ENCODE assay signal across 19 mouse cellular contexts in the genomic region with DNA sequence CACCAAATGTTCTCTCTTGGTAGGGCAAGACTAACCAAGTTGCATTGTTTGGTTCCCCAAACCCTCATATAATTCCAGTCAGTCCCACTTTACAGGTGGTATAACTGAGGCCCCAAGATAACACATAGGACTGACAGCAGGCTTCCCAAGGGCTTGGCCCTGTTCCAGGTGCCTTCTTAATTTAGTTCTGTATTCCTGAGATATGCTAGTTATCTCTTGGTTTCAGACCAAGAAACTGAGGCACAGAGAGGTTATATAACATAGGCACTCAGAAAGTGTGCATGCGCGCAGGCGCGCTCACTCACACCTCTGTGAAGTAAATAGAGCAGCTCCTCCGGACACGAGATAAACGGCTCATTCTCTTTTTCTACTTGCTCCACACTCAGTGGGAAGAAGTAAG.
"Had no signal": no experiment of that assay in that cellular context is flagged by ENCODE, and none has a peak within 500 bp of the region (broad histone marks: within the 10 kb centered on the region; RNA-seq: fewer than 3 reads in every experiment).

No protein-coding gene starts in this region.

- H3K27me3 ChIP-seq: kidney, embryonic 15.5 days; midbrain, embryonic 15.5 days; neural tube, embryonic 12.5 days; neural tube, embryonic 15.5 days had no signal

- H3K4me3 ChIP-seq: kidney, embryonic 15.5 days; left cerebral cortex, adult 2 months; liver, embryonic 13.5 days; midbrain, embryonic 12.5 days; midbrain, embryonic 15.5 days; neural tube, embryonic 12.5 days; neural tube, embryonic 15.5 days had no signal

- DNase-seq: kidney, postnatal 10 days; kidney, postnatal 36 days; layer of hippocampus, postnatal 36 days; liver, embryonic 13.5 days; lung, adult 2 months; lung, postnatal 14 days; lung, postnatal 4 days; right cerebral cortex, adult 18-20 months; right cerebral cortex, postnatal 14 days; right cerebral cortex, postnatal 4 days; thymus, adult 18-20 months; thymus, postnatal 36 days had no signal

- H3K4me2 ChIP-seq: kidney, embryonic 15.5 days; liver, embryonic 13.5 days; midbrain, embryonic 12.5 days; midbrain, embryonic 15.5 days; neural tube, embryonic 12.5 days; neural tube, embryonic 15.5 days had no signal

- H3K9ac ChIP-seq: kidney, embryonic 15.5 days; liver, embryonic 13.5 days; midbrain, embryonic 12.5 days; midbrain, embryonic 15.5 days; neural tube, embryonic 12.5 days; neural tube, embryonic 15.5 days had no signal

- H3K9me3 ChIP-seq: kidney, embryonic 15.5 days; liver, embryonic 13.5 days; midbrain, embryonic 12.5 days; midbrain, embryonic 15.5 days; neural tube, embryonic 12.5 days; neural tube, embryonic 15.5 days had no signal

- H3K36me3 ChIP-seq: liver, embryonic 13.5 days; midbrain, embryonic 15.5 days had no signal

- H3K27ac ChIP-seq: kidney, embryonic 15.5 days; left cerebral cortex, adult 2 months; liver, embryonic 13.5 days; midbrain, embryonic 12.5 days; midbrain, embryonic 15.5 days; neural tube, embryonic 12.5 days; neural tube, embryonic 15.5 days; stomach, postnatal 0 days had no signal

- ATAC-seq: midbrain, embryonic 15.5 days had no signal
